Mouse (Mus musculus) olfactory bulb, adult 2 months (tissue): Measurements from ENCODE around the gene Iqch.

Experiments used
- CTCF ChIP-seq: fragments of 200-500 bp; IDR thresholded peaks from 2 replicates; pipeline ENCODE4 v1.5.1; 2012; ENCODE audit warnings: low read depth, mild to moderate bottlenecking, low read length, moderate library complexity; ENCODE audit not compliant: insufficient read depth
- POLR2A ChIP-seq: fragments of 200-500 bp; IDR thresholded peaks from 2 replicates; pipeline ENCODE4 v1.6.1; 2012; ENCODE audit warnings: mild to moderate bottlenecking, low read depth, low read length, moderate library complexity; ENCODE audit not compliant: insufficient read depth

DNA sequence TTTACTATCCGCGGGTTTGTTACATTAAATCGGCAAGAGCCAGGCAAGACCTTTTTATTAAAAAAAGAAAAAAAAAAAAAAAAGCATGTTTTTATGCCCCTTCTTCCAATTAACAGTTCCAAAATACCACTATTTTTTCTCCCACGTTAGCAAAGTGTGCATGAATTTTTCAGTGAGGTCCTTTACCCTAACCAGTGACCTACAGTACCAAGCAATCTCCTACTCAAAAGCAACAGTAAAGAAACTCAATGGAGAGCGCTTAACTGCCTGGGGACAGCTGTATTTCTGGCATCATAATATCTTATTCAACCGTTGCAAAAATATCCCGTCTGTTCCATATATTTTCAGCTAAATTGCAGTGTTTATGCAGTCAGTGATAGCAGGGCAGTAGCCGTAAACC, 224.1 kb downstream of the Iqch start:
- TF ChIP-seq CTCF (no peak), POLR2A (no peak)
